Mouse (Mus musculus) gastrocnemius, postnatal 25 days (tissue): ENCODE data around the gene Gm8947. TPM values are rescaled to one million over a fixed set of nuclear protein-coding genes. Genes with fewer than 3 reads are reported as not detected.
A peak's percentile ranks its signal among the peaks of the same experiment; 100 is the strongest.

Source experiments
- DNase-seq: peaks from one replicate; pipeline ENCODE4 v3.0.0; 2022
- total RNA-seq, 2 experiments: library from RNA; stranded (reverse); gene quantifications; 1 replicate in 1 of 2; 2 replicates in 1 of 2; pipeline ENCODE4 v1.2.3; 2021

The Gm8947 gene
- total RNA-seq, 2 experiments from 2014 or later: 0.26 TPM; not detected in 1

GRCm38 (mm10) chr1:151224536-151224935 lies 32.4 kb downstream of the Gm8947 start:
- no peak for DNase-seq

- no peak for DNase-seq
Observed at GRCm38 (mm10) chr1:151227506-151227905, 35.3 kb downstream of the Gm8947 start.

- no peak for DNase-seq
Observed at GRCm38 (mm10) chr1:151228320-151228989, 36.3 kb downstream of the Gm8947 start.

GRCm38 (mm10) chr1:151232346-151232745 lies 40.2 kb downstream of the Gm8947 start:
- no peak for DNase-seq

- DNase-seq: no peak
Observed at GRCm38 (mm10) chr1:151233756-151234155, 41.6 kb downstream of the Gm8947 start.

GRCm38 (mm10) chr1:151235574-151235973 lies 43.4 kb downstream of the Gm8947 start:
- no peak for DNase-seq

- DNase-seq: peak; percentile 73
Observed at GRCm38 (mm10) chr1:151236141-151236930, 44.2 kb downstream of the Gm8947 start.

- no peak for DNase-seq
Observed at GRCm38 (mm10) chr1:151237780-151238179, 45.6 kb downstream of the Gm8947 start.

- no peak for DNase-seq
Observed at GRCm38 (mm10) chr1:151243332-151243731, 51.2 kb downstream of the Gm8947 start.

Other genes starting within 250 kb of the Gm8947 start
- 1 to 10 TPM; 7.9 to 8.6 TPM for gene Hmcn1, start 198.9 kb upstream of the Gm8947 start, total RNA-seq
- gene Gm47985, start 9.8 kb upstream of the Gm8947 start, total RNA-seq: not detected
- not detected for gene Gm47995, start 6.1 kb downstream of the Gm8947 start, total RNA-seq
- gene 3110040M04Rik, start 11.7 kb downstream of the Gm8947 start, total RNA-seq: not detected
- under 1 TPM in 1 of 2 experiments, not detected in 1; 0.35 TPM for gene Gm47996, start 17.8 kb downstream of the Gm8947 start, total RNA-seq
- gene Ivns1abp, start 152.1 kb downstream of the Gm8947 start, total RNA-seq: 100 to 1,000 TPM in 1 of 2 experiments, 10 to 100 TPM in 1; 92.3 to 113 TPM
- 1 to 10 TPM; 8.4 to 9.9 TPM for gene Swt1, start 236.1 kb downstream of the Gm8947 start, total RNA-seq
- 10 to 100 TPM; 12.8 to 12.9 TPM for gene Trmt1l, start 236.2 kb downstream of the Gm8947 start, total RNA-seq